Mouse (Mus musculus) olfactory bulb, adult 2 months (tissue): ENCODE measurements around the gene Mrpl27.

Source experiments
- CTCF ChIP-seq: fragments of 200-500 bp; IDR thresholded peaks from 2 replicates; pipeline ENCODE4 v1.5.1; 2012; ENCODE audit warnings: low read depth, mild to moderate bottlenecking, low read length, moderate library complexity; ENCODE audit not compliant: insufficient read depth
- POLR2A ChIP-seq: fragments of 200-500 bp; IDR thresholded peaks from 2 replicates; pipeline ENCODE4 v1.6.1; 2012; ENCODE audit warnings: mild to moderate bottlenecking, low read depth, low read length, moderate library complexity; ENCODE audit not compliant: insufficient read depth

DNA sequence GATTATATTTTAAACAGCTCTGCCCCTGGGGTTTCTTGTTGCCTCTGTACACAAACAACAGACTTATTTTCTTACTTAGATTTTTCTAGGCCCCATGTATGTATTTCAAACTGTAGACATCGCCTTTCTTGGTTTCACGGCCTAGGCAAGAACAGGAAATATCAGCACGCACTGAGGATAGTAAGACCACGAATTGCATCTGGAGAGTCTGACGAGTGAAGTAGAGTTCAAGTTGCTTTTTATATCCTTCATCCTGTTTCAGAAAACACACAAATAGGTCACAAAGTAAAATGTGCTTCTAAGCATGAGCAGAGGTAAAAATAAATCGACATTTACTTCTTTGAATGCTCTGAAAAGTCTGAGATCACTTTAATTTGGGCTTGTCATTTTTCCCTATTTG is 41.9 kb downstream of the Mrpl27 start:
- TF ChIP-seq CTCF (no peak), POLR2A (no peak)
